Mouse (Mus musculus) megakaryocyte, embryonic 14.5 days (primary cell): ENCODE data around the gene Ccdc85c. TPM values are rescaled to one million over a fixed set of nuclear protein-coding genes. Genes with fewer than 3 reads are reported as not detected.

ENCODE experiments used
- H3K27me3 ChIP-seq: replicated peaks from 2 replicates; pipeline ENCODE3; 2012; ENCODE audit warnings: inconsistent platforms
- H3K36me3 ChIP-seq: replicated peaks from 2 replicates; pipeline ENCODE3; 2012; ENCODE audit warnings: low read length, inconsistent platforms, mixed read lengths
- H3K4me1 ChIP-seq: 2 replicates; pipeline ENCODE4 v1.6.1; 2012; ENCODE audit warnings: inconsistent platforms
- H3K4me3 ChIP-seq: replicated peaks from 2 replicates; pipeline ENCODE3; 2012; ENCODE audit warnings: moderate library complexity, mild to moderate bottlenecking, inconsistent platforms
- H3K9me3 ChIP-seq: 2 replicates; pipeline ENCODE4 v1.6.1; 2012; ENCODE audit warnings: inconsistent platforms
- FLI1 ChIP-seq: IDR thresholded peaks from 2 replicates; pipeline ENCODE4 v1.6.1; 2012; ENCODE audit warnings: low read length, inconsistent platforms, mixed read lengths
- GATA1 ChIP-seq: IDR thresholded peaks from 3 replicates; pipeline ENCODE4 v1.6.1; 2012; ENCODE audit warnings: mixed read lengths, low read length, inconsistent platforms, borderline replicate concordance
- polyA plus RNA-seq: library from polyadenylated mRNA; stranded (reverse); fragments of >175 nt; gene quantifications from 2 replicates; pipeline ENCODE4 v1.2.3, GENCODE M21; 2012; ENCODE audit warnings: low replicate concordance; ENCODE audit not compliant: insufficient read depth

The Ccdc85c gene
- polyA plus RNA-seq, 1 experiment: 1.5 TPM

DNA sequence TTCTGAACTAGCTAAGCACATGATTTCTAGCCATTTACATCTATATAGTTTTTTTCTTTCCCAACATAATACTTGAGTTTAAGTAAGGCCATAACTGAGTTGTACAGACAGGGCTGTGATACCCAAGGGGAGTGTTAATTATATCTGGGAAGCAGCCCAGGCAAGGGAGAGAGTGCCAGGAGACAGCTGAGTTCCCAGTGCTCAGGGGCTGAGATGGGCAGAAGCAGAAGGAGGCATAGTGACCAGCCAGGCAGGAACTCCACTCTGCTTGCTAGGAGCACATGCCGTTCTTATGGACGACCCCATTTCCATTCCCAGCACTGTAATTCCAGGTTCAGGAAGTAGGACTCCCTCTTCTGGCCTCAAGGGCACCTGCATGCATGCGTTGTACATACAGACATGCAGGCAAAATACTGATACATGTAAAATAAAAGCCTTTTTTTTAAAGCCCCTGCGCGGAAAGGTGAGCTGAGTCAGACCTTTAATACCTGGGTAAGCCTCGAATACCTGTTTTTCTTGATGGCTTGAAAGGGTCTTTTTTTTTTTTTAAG is 87.6 kb downstream of the Ccdc85c start:
- peaks cover 95% of the 10 kb centered on the region for H3K36me3 ChIP-seq

GRCm38 (mm10) chr12:108181716-108182115 is 93.5 kb downstream of the Ccdc85c start:
- no peaks in the 10 kb centered on the region for H3K9me3 ChIP-seq
- peaks cover 38% of the 10 kb centered on the region for H3K4me1 ChIP-seq
- no peak overlapping the region for H3K4me3 ChIP-seq
- no peak for TF ChIP-seq GATA1
- no peak for TF ChIP-seq FLI1
- H3K27me3 ChIP-seq: no peaks in the 10 kb centered on the region
- H3K36me3 ChIP-seq: peaks cover 54% of the 10 kb centered on the region

More for the DNA sequence above, 87.6 kb downstream of the Ccdc85c start:
- H3K27me3 ChIP-seq: no peaks in the 10 kb centered on the region
- TF ChIP-seq FLI1: no peak
- no peak overlapping the region for H3K4me3 ChIP-seq
- H3K9me3 ChIP-seq: no peaks in the 10 kb centered on the region
- H3K4me1 ChIP-seq: peaks cover 29% of the 10 kb centered on the region

GRCm38 (mm10) chr12:108179321-108180266 is 95.6 kb downstream of the Ccdc85c start, which contains the start of gene Ccnk:
Gene Ccnk (plus strand): TSS chr12:108179579.
- peaks cover 54% of the 10 kb centered on the region for H3K4me1 ChIP-seq
- H3K9me3 ChIP-seq: no peaks in the 10 kb centered on the region
- no peaks in the 10 kb centered on the region for H3K27me3 ChIP-seq
- peaks cover 36% of the 10 kb centered on the region for H3K36me3 ChIP-seq
- no peak for TF ChIP-seq GATA1
- TF ChIP-seq FLI1: no peak
- peak within 1 kb of the TSS; percentile 97 for H3K4me3 ChIP-seq

DNA sequence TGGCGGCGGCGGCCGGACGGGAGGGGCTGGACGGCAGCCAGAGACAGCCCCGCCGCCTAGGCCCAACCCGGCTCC is 96.1 kb downstream of the Ccdc85c start, which contains the start of gene Setd3:
TSS of gene Setd3 (minus strand) at position 69 of the 75 bp plus-strand sequence.
- Histone ChIP-seq H3K9me3 (no peaks in the 10 kb centered on the region), H3K27me3 (no peaks in the 10 kb centered on the region), H3K4me1 (peaks cover 57% of the 10 kb centered on the region), H3K4me3 (peak within 1 kb of the TSS; percentile 97), H3K36me3 (peaks cover 31% of the 10 kb centered on the region)
- TF ChIP-seq FLI1 (no peak), GATA1 (no peak)

- H3K27me3 ChIP-seq: no peaks in the 10 kb centered on the region
- peak overlapping the region; percentile 97 for H3K4me3 ChIP-seq
- TF ChIP-seq GATA1: no peak
- no peak for TF ChIP-seq FLI1
- peaks cover 58% of the 10 kb centered on the region for H3K4me1 ChIP-seq
- H3K9me3 ChIP-seq: no peaks in the 10 kb centered on the region
- peaks cover 26% of the 10 kb centered on the region for H3K36me3 ChIP-seq
Measured at GRCm38 (mm10) chr12:108178331-108179245, 96.6 kb downstream of the Ccdc85c start.

DNA sequence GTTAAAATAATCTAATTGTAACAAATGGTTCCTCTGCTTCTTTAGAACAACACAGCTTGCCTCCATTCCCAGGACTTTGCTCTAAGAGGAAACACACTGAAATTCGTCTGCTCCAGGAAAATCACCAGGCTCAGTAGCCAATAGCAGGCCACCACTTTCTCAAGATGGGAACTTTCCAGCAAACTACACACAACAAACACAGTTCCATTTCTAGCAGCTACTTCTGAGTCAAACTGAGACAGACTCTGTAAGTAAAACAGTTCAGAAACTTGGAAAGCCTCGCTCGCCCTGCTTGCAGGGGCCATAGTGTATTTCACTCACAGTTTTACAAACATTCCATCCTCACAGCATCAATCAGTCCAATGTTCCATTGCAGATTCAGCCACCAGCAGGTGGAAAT is 98.9 kb downstream of the Ccdc85c start:
- TF ChIP-seq GATA1: no peak
- TF ChIP-seq FLI1: no peak
- Histone ChIP-seq H3K9me3 (no peaks in the 10 kb centered on the region), H3K4me1 (peaks cover 70% of the 10 kb centered on the region), H3K27me3 (no peaks in the 10 kb centered on the region), H3K4me3 (peak overlapping the region; percentile 70), H3K36me3 (peaks cover 11% of the 10 kb centered on the region)

GRCm38 (mm10) chr12:108174606-108175505 is 100.4 kb downstream of the Ccdc85c start:
- H3K4me1 ChIP-seq: peaks cover 75% of the 10 kb centered on the region
- H3K27me3 ChIP-seq: no peaks in the 10 kb centered on the region
- TF ChIP-seq FLI1 (no peak), GATA1 (no peak)

GRCm38 (mm10) chr12:108172639-108173038 is 102.6 kb downstream of the Ccdc85c start:
- Histone ChIP-seq H3K4me3 (peak overlapping the region; percentile 38), H3K36me3 (peaks cover 10% of the 10 kb centered on the region), H3K27me3 (no peaks in the 10 kb centered on the region), H3K9me3 (no peaks in the 10 kb centered on the region), H3K4me1 (peaks cover 93% of the 10 kb centered on the region)
- no peak for TF ChIP-seq GATA1
- no peak for TF ChIP-seq FLI1

More at GRCm38 (mm10) chr12:108174606-108175505, 100.4 kb downstream of the Ccdc85c start:
- no peak overlapping the region for H3K4me3 ChIP-seq
- no peaks in the 10 kb centered on the region for H3K9me3 ChIP-seq
- H3K36me3 ChIP-seq: peaks cover 10% of the 10 kb centered on the region

- Histone ChIP-seq H3K36me3 (peaks cover 7% of the 10 kb centered on the region), H3K4me1 (peaks cover 93% of the 10 kb centered on the region), H3K4me3 (peak overlapping the region; percentile 68), H3K9me3 (no peaks in the 10 kb centered on the region), H3K27me3 (no peaks in the 10 kb centered on the region)
- no peak for TF ChIP-seq GATA1
- no peak for TF ChIP-seq FLI1
Measured at GRCm38 (mm10) chr12:108171336-108171735, 103.9 kb downstream of the Ccdc85c start.
